Mouse (Mus musculus): Measurements from ENCODE around the gene C2cd3. TPM values are rescaled to one million over a fixed set of nuclear protein-coding genes. Genes with fewer than 3 reads are reported as not detected.
A peak's percentile ranks its signal among the peaks of the same experiment; 100 is the strongest.

Gene C2cd3
- 13.2 and 16.9 TPM in 2 replicates for polyA plus RNA-seq (2015; fragmentation: Nextera tagmentation; extraction: Ambion mirVana)

- peak; percentile 99 for ATAC-seq
- peaks cover 20% of the 10 kb centered on the region for H3K4me1 ChIP-seq (ENCODE audit: control insufficient read depth, insufficient read depth, low read depth, low read length)
- H3K4me2 ChIP-seq (ENCODE audit: low read length): peak within 1 kb of the TSS; percentile 79
- no peaks in the 10 kb centered on the region for H3K27me3 ChIP-seq (replicated peaks; ENCODE audit: control insufficient read depth, insufficient read depth, low read length)
- peaks cover 9% of the 10 kb centered on the region; the same call in 1 of the 2 replicates for H3K36me3 ChIP-seq (ENCODE audit: control insufficient read depth, insufficient read depth, low read length)
- peak within 1 kb of the TSS; percentile 93 for H3K27ac ChIP-seq (ENCODE audit: low read depth, low read length)
- peak within 1 kb of the TSS; percentile 87 for H3K4me3 ChIP-seq (ENCODE audit: low read length)
- peak within 1 kb of the TSS; percentile 93 for H3K9ac ChIP-seq (ENCODE audit: low read depth, low read length)
- H3K9me3 ChIP-seq (ENCODE audit: control insufficient read depth, low read length): no peaks in the 10 kb centered on the region
- under 1% methylated on average over 54 of the region's 54 CpGs for WGBS
Measured at GRCm38 (mm10) chr7:100371495-100372451, at the start of gene C2cd3, which contains the start of gene Ppme1. Gene C2cd3 (plus strand): TSS chr7:100372233. Gene Ppme1 (minus strand): TSS chr7:100372307.

- ATAC-seq: no peak
- WGBS: 80% methylated on average over 3 of the region's 3 CpGs
- no peak overlapping the region for H3K4me3 ChIP-seq (ENCODE audit: low read length)
Measured at GRCm38 (mm10) chr7:100323721-100324120, 48.3 kb upstream of the C2cd3 start.

GRCm38 (mm10) chr7:100325482-100325881 is 46.6 kb upstream of the C2cd3 start:
- Histone ChIP-seq H3K9me3 (ENCODE audit: control insufficient read depth, low read length) (no peaks in the 10 kb centered on the region), H3K9ac (ENCODE audit: low read depth, low read length) (no peak overlapping the region), H3K4me2 (ENCODE audit: low read length) (no peak overlapping the region), H3K4me1 (ENCODE audit: control insufficient read depth, insufficient read depth, low read depth, low read length) (no peaks in the 10 kb centered on the region), H3K27ac (ENCODE audit: low read depth, low read length) (no peak overlapping the region), H3K4me3 (ENCODE audit: low read length) (no peak overlapping the region), H3K36me3 (ENCODE audit: control insufficient read depth, insufficient read depth, low read length) (peaks cover 15% of the 10 kb centered on the region), H3K27me3 (replicated peaks; ENCODE audit: control insufficient read depth, insufficient read depth, low read length) (no peaks in the 10 kb centered on the region)
- WGBS: 72% methylated on average over 6 of the region's 6 CpGs
- ATAC-seq: peak; percentile 25; the same call in 1 of the 2 replicates

More at GRCm38 (mm10) chr7:100323721-100324120, 48.3 kb upstream of the C2cd3 start:
- Histone ChIP-seq H3K4me2 (ENCODE audit: low read length) (no peak overlapping the region), H3K9me3 (ENCODE audit: control insufficient read depth, low read length) (no peaks in the 10 kb centered on the region), H3K36me3 (ENCODE audit: control insufficient read depth, insufficient read depth, low read length) (peaks cover 9% of the 10 kb centered on the region), H3K27me3 (replicated peaks; ENCODE audit: control insufficient read depth, insufficient read depth, low read length) (no peaks in the 10 kb centered on the region), H3K4me1 (ENCODE audit: control insufficient read depth, insufficient read depth, low read depth, low read length) (no peaks in the 10 kb centered on the region), H3K9ac (ENCODE audit: low read depth, low read length) (no peak overlapping the region), H3K27ac (ENCODE audit: low read depth, low read length) (no peak overlapping the region)

- Histone ChIP-seq H3K27me3 (replicated peaks; ENCODE audit: control insufficient read depth, insufficient read depth, low read length) (no peaks in the 10 kb centered on the region), H3K9me3 (ENCODE audit: control insufficient read depth, low read length) (no peaks in the 10 kb centered on the region), H3K27ac (ENCODE audit: low read depth, low read length) (no peak overlapping the region), H3K36me3 (ENCODE audit: control insufficient read depth, insufficient read depth, low read length) (peaks cover 25% of the 10 kb centered on the region), H3K4me2 (ENCODE audit: low read length) (no peak overlapping the region), H3K4me3 (ENCODE audit: low read length) (no peak overlapping the region), H3K4me1 (ENCODE audit: control insufficient read depth, insufficient read depth, low read depth, low read length) (no peaks in the 10 kb centered on the region), H3K9ac (ENCODE audit: low read depth, low read length) (no peak overlapping the region)
- WGBS: 88% methylated on average over 7 of the region's 7 CpGs
- ATAC-seq: no peak
Measured at GRCm38 (mm10) chr7:100327514-100327913, 44.5 kb upstream of the C2cd3 start.

- WGBS: 96% methylated on average over 4 of the region's 4 CpGs
- Histone ChIP-seq H3K9ac (ENCODE audit: low read depth, low read length) (no peak overlapping the region), H3K27ac (ENCODE audit: low read depth, low read length) (no peak overlapping the region), H3K9me3 (ENCODE audit: control insufficient read depth, low read length) (no peaks in the 10 kb centered on the region), H3K4me2 (ENCODE audit: low read length) (no peak overlapping the region), H3K4me1 (ENCODE audit: control insufficient read depth, insufficient read depth, low read depth, low read length) (no peaks in the 10 kb centered on the region), H3K27me3 (replicated peaks; ENCODE audit: control insufficient read depth, insufficient read depth, low read length) (no peaks in the 10 kb centered on the region), H3K36me3 (ENCODE audit: control insufficient read depth, insufficient read depth, low read length) (peaks cover 25% of the 10 kb centered on the region), H3K4me3 (ENCODE audit: low read length) (no peak overlapping the region)
- ATAC-seq: no peak
Measured at GRCm38 (mm10) chr7:100328636-100329035, 43.4 kb upstream of the C2cd3 start.

- ATAC-seq: no peak
- WGBS: 94% methylated on average over 3 of the region's 3 CpGs
- no peaks in the 10 kb centered on the region for H3K27me3 ChIP-seq (replicated peaks; ENCODE audit: control insufficient read depth, insufficient read depth, low read length)
- H3K27ac ChIP-seq (ENCODE audit: low read depth, low read length): no peak overlapping the region
- no peaks in the 10 kb centered on the region for H3K9me3 ChIP-seq (ENCODE audit: control insufficient read depth, low read length)
- H3K9ac ChIP-seq (ENCODE audit: low read depth, low read length): no peak overlapping the region
- H3K4me3 ChIP-seq (ENCODE audit: low read length): no peak overlapping the region
- no peaks in the 10 kb centered on the region for H3K4me1 ChIP-seq (ENCODE audit: control insufficient read depth, insufficient read depth, low read depth, low read length)
- peaks cover 35% of the 10 kb centered on the region for H3K36me3 ChIP-seq (ENCODE audit: control insufficient read depth, insufficient read depth, low read length)
- no peak overlapping the region for H3K4me2 ChIP-seq (ENCODE audit: low read length)
Measured at GRCm38 (mm10) chr7:100331269-100331668, 40.8 kb upstream of the C2cd3 start.

GRCm38 (mm10) chr7:100335921-100336320 is 36.1 kb upstream of the C2cd3 start:
- ATAC-seq: no peak
- Histone ChIP-seq H3K4me2 (ENCODE audit: low read length) (no peak overlapping the region), H3K4me1 (ENCODE audit: control insufficient read depth, insufficient read depth, low read depth, low read length) (no peaks in the 10 kb centered on the region), H3K27ac (ENCODE audit: low read depth, low read length) (no peak overlapping the region), H3K9me3 (ENCODE audit: control insufficient read depth, low read length) (no peaks in the 10 kb centered on the region), H3K36me3 (ENCODE audit: control insufficient read depth, insufficient read depth, low read length) (peaks cover 39% of the 10 kb centered on the region), H3K4me3 (ENCODE audit: low read length) (no peak overlapping the region), H3K9ac (ENCODE audit: low read depth, low read length) (no peak overlapping the region), H3K27me3 (replicated peaks; ENCODE audit: control insufficient read depth, insufficient read depth, low read length) (no peaks in the 10 kb centered on the region)
- whole genome bisulfite sequencing: 95% methylated on average over 2 of the region's 2 CpGs

GRCm38 (mm10) chr7:100354984-100355383 is 17.0 kb upstream of the C2cd3 start:
- ATAC-seq: no peak
- no peaks in the 10 kb centered on the region for H3K9me3 ChIP-seq (ENCODE audit: control insufficient read depth, low read length)
- no peak overlapping the region for H3K9ac ChIP-seq (ENCODE audit: low read depth, low read length)
- WGBS: 91% methylated on average over 4 of the region's 4 CpGs
- H3K4me1 ChIP-seq (ENCODE audit: control insufficient read depth, insufficient read depth, low read depth, low read length): no peaks in the 10 kb centered on the region
- H3K27me3 ChIP-seq (replicated peaks; ENCODE audit: control insufficient read depth, insufficient read depth, low read length): no peaks in the 10 kb centered on the region
- peaks cover 3% of the 10 kb centered on the region; the same call in 1 of the 2 replicates for H3K36me3 ChIP-seq (ENCODE audit: control insufficient read depth, insufficient read depth, low read length)
- no peak overlapping the region for H3K27ac ChIP-seq (ENCODE audit: low read depth, low read length)
- H3K4me3 ChIP-seq (ENCODE audit: low read length): no peak overlapping the region
- H3K4me2 ChIP-seq (ENCODE audit: low read length): no peak overlapping the region

- no peaks in the 10 kb centered on the region for H3K9me3 ChIP-seq (ENCODE audit: control insufficient read depth, low read length)
- ATAC-seq: no peak
- no peak overlapping the region for H3K4me2 ChIP-seq (ENCODE audit: low read length)
- no peaks in the 10 kb centered on the region for H3K27me3 ChIP-seq (replicated peaks; ENCODE audit: control insufficient read depth, insufficient read depth, low read length)
- no peaks in the 10 kb centered on the region for H3K4me1 ChIP-seq (ENCODE audit: control insufficient read depth, insufficient read depth, low read depth, low read length)
- no peak overlapping the region for H3K4me3 ChIP-seq (ENCODE audit: low read length)
- no peak overlapping the region for H3K9ac ChIP-seq (ENCODE audit: low read depth, low read length)
- no peak overlapping the region for H3K27ac ChIP-seq (ENCODE audit: low read depth, low read length)
- peaks cover 3% of the 10 kb centered on the region; the same call in 1 of the 2 replicates for H3K36me3 ChIP-seq (ENCODE audit: control insufficient read depth, insufficient read depth, low read length)
- 78% methylated on average over 5 of the region's 5 CpGs for WGBS
Measured at GRCm38 (mm10) chr7:100356324-100356723, 15.7 kb upstream of the C2cd3 start.
